Mouse (Mus musculus) gastrocnemius, adult 18-20 months (tissue): ENCODE measurements at regions not wholly inside any gene's neighbourhood (a gene's known extent, or its start where the extent isn't known, plus 50 kb on each side); places are given as distances from the start of the nearest gene placed in this dataset. TPM values are rescaled to one million over a fixed set of nuclear protein-coding genes. Genes with fewer than 3 reads are reported as not detected.

Experiments used
- DNase-seq: peaks from one replicate; pipeline ENCODE4 v3.0.0; 2021; ENCODE audit warnings: low spot score
- microRNA-seq: library from miRNA; unstranded; fragments of <30 nt; microRNA quantifications from one replicate; pipeline ENCODE4 v1.2.0, GENCODE M21; 2021

DNA sequence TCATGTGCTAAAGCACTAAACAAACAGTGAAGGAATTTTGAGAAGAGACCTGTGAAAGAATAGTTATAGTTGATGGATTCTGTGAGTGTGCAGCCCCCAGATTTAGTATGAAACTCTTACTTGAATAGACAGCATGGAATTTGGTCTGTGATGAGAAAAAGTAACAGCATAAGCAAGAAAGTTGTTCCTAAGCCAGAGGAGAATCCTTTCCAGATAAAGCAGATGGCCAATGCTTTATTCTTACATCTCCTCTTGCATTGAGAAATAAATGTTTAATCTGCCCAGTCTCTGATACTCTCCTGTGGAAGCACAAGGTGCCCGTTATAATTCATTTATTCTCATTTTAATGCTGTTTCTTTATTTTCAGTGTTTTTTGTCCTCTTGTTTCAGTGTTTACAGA, 263.5 kb downstream of the Tecrl start:
- DNase-seq = no peak

DNA sequence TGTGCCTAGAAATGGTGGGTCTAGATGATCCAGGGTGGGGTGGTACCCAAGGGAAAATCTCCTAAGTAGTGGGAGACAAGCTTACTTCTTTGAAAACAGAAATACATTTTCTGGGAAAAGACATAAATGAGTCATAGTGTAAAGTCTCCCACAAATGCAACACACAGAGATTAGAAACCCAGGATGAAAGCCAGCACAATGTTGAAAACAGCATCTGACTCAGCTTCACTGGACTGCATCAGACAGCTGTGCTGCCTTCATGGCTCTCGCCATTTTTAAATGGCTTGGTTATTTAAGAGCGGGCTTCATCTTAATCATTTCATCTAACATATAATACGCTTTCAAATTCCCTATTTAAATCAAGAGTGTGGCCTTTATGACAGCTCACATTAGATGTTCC, 300.2 kb downstream of the Tecrl start:
- no peak for DNase-seq

DNA sequence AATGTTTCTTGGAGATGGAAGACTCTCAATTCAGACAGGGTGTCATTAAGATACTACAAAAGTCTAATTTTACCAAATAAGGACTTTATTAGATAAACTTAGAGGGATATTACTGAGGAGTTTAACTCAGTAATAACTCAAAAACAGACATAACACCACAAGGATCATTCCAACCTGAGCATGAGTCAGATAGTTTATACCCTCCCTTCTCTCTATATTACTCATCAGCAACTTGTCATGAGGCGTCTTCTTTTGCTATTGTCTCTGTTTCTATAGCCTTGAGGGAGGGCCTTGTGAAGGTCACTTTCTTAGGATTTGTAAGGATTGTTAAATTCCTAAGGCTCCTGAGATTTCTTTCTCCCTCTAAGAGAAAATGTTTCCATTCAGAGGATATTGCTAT, 307.8 kb downstream of the Tecrl start:
- DNase-seq = no peak

DNA sequence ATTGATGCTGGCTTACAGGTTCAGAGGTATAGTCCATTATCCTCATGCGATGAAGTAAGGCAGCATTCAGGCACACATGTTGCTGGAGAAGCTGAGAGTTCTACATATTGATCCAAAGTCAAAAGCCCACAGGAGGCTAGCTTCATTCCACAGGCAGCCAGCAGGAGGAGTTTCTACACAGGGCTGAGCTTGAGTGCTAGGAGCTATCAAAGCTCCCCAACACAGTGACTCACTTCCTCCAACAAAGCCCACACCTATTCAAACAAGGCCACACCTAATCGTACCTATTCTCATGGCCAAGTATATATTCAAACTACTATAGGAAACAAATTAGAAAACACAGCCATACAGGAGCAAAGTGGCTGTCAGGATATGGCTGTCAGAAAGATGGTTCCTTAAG, 325.3 kb downstream of the Tecrl start:
- DNase-seq = no peak

DNA sequence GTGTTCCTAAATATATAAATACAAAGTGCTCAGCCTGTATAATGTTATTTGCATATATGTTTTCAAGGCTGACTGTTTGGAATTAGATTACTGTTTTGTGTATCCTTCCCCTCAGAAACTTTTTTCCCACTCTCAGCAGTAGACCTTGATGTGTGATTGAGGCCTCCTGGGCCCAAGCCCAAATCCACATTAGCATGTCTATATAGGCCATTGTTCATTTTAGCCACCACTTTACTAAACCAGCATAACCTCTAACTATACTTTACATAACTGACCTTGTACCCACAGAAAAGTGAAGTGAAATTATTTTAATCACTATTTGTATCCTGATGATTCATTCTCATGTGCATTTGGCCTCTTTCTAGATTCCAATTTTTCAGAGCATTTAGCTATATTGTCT, 349.0 kb downstream of the Tecrl start:
- DNase-seq = no peak

DNA sequence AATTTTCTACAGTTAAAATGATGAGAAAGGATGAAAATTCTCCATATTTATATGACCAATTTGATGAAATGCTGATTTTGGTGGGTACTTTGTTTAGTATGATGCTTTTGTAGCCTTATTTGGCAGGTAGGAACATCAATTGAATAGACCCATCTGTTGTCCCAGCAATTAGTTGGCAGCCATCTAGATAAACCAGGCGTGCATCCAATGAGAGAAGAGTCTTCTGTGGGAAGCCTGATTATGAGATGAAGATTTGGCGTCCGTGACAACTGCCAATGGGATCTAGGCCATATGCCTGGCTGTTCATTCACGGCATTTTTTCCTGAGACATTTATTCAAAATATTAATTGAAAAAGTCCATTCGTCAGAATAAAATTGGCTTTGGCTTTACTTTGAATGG, 365.9 kb downstream of the Tecrl start:
- DNase-seq = no peak

DNA sequence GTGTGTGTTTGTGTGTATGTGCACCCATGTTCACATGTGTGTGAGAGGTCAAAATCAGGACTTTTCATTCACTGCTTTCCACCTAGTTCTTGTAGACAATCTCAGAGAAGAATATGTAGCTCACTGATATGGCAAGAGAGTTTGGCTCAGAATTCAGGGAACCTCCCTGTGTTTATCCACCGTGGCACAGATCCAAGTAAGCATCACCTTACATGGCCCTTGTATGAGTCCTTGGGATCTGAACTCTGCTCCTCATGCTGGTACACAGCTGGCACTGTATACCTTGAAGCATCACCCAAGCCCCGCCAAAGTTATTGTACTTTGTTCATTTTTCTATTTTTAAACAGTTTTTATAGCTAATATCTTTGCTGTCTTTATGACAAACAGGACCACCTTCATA, 385.7 kb downstream of the Tecrl start:
- no peak for DNase-seq

DNA sequence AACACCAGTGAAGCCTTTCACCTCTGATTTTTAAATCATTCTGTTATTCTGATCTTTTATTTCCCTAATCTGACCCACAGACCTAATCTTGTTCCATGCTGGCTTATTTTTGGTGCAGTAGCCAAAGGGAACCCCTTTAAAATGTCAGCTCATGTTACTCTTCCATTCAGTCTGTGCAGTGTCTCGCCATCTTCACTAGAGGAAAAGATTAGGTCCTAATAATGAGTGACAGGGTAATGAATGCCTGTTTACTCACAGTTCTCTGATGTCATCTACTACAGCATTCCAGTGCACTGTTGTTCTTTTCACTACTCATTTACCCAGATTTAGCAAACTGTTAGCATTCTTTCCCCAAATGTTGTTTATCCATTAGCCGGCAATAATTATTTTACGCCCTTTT, 388.2 kb downstream of the Tecrl start:
- DNase-seq = no peak

DNA sequence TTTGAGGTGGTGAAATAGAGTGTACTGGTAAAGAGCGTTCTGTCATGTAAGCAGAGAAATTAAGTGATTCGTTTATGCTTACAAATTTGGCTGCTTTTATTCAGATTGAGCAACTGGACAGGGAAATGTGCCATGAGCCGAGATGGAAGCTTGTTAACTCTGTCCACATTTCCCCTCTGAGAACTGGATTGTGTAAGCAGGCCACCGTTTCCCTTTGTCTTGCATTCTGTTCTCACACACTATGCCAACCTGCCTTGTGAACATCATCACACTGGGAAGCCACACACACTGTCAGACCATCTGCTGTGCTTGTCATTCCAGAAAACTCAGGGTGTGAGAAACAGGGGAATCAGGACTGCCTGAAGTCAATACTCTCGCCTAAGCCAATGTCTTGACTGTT, 388.8 kb downstream of the Tecrl start:
- peak; percentile 53 for DNase-seq

DNA sequence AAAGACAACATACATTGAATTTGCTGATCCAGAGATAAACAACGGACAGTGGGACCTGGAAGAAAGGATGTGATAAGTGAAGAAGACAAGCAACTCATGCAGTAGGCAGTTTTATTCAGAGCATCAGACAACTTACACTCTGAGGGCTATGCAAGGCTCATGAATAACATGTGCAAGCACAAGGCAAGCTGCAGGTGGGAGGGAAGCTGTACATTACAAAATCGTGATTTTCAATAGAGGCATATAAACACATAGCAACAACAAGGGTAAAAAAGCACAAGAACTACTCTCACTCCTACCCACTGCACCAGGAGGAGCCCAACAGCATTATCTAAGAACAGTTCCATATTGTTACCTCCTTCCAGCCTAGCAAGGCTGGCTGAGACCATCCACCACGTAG, 390.5 kb downstream of the Tecrl start:
- no peak for DNase-seq

DNA sequence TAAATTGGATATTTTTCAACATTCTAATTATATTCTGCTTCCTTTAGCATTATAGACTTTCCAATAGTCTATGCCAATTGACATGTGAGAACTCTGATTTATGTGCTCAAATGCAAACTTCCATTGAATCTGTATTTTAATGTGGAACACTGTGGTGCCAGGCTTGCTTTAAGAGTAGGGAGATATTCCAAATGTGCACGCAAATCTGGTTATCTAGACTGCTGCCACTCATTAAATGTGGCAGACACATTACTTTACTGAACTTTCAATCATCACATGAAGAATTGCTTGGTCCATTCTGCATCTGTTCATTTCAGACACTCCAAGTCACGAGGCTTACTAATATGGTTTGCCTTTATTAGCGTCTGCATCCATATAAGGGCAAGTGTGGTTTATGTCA, 399.0 kb downstream of the Tecrl start:
- DNase-seq = no peak

DNA sequence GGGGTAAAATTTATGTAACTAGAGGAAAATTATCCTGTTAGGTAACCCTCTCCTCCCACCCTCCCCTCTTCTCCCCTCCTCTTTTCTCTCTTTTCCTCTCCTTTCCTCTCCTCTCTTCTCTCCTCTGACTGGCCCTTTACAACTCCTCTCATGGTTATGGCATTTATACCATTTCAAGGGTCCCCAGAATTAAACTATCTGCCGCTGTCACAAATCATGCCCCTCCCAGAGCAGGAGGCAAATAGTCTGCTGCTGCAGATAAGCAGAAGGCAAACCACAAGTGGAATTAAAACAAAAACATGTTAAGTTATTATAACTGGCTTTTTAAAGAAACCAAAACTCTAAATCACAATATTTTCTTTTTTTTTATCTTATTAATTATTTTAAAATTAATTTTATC, 407.9 kb downstream of the Tecrl start:
- no peak for DNase-seq

DNA sequence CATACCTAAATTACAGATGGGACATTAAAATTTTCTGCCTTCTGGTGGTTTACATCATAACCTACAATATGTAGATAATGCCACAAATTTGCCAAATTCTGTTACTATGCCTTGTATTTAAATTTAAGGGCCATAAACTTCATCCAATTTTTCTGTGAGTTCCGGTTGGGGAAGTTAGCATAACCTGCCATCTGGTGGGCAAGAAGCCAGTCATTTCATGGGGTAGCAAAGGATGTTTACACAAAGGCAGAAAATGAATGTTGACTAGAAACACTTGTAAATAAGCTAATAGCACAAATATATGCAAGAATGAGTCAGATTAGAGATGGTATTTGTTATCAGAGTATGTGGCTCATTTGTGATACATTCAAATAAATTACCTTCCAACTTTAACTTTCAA, 415.2 kb downstream of the Tecrl start:
- DNase-seq = no peak

DNA sequence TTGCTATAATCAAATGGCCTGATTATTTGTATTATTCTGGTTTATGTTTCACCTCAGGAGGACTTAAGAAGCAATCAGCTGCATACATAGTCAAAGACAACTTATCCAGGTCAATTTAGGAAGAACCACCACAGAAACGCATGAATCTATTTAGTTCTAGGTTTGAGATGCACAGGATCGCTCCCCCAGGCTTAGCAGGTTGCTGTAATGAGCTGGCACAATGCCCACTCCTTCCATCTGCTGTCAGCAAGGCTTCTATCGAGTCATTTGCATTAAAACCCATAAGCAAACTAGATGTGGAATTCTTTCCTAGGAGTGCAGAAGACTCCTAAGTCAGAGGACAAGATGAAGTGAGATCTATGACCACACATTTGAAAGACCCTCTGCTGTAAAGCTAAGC, 455.6 kb downstream of the Tecrl start:
- DNase-seq = no peak

DNA sequence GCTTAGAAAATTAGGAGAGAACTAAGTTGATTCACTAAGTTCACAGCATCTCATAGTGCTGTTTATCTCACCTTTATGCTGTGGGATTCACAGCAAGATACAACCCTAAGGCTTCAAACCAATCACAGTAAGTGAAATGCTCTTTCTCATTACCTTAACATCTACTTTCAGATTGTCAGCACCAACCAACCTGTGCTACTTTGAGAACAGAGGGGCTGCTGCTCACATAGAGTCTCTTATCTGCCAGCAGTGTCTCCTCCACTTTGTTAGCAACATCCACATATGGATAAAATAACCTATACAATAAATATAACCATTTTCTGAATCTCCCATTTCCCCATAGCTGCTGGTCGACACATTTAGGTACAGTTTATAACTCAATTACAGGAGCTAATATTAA, 456.1 kb downstream of the Tecrl start:
- no peak for DNase-seq

DNA sequence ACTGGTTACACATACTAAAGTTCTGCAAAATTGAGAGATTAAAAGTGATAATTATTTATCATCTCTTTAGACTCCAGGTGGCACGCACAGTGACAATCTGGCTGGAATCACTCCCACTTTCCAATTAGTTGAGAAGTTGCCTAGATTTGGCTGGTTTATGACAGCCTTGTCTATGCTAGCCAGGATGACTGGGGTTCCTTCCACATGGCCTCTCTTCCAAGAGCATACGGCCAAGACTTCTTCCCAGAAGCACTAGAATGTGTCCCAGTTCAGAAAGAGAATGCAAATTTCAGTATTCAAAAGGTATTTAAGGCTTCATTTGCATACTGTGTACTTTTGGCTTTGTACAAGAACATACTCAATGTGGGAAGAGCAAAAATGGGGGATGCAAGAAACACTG, 456.6 kb downstream of the Tecrl start:
- no peak for DNase-seq

DNA sequence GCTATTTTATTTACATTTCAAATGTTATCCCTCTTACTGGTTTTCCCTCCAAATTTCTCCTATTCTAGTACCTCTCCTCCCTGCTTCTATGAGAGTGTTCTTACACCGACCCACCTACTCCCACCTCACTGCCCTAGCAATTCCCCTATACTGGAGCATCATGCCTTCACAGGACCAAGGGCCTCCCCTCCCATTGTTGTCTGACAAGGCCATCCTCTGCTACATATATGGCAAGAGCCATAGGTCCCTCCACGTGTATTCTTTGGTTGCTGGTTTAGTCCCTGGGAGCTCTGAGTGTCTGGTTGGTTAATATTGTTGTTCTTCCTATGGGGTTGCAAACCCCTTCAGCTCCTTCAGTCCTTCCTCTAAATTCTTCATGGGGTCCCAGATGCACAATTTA, 485.7 kb downstream of the Tecrl start:
- DNase-seq = no peak

DNA sequence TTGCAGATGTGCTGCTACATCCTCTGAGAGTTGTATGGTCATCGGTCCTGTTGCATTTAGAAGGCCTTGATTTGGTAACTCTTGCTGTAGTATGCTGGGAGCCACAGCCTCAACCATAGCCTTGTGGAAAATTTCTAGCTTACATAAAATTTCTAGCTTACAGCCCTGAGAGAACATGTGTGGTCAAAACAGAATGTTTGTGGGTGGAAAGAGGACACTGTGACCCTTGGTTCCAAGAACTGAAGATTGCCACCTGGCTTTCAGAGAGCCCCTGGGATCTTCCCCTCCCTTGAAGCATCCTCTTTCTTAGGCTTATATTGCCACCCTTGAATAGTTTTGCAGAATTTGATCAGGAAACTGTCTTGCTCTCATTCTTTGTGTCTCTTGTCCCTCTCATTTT, 490.6 kb downstream of the Tecrl start:
- DNase-seq = no peak

DNA sequence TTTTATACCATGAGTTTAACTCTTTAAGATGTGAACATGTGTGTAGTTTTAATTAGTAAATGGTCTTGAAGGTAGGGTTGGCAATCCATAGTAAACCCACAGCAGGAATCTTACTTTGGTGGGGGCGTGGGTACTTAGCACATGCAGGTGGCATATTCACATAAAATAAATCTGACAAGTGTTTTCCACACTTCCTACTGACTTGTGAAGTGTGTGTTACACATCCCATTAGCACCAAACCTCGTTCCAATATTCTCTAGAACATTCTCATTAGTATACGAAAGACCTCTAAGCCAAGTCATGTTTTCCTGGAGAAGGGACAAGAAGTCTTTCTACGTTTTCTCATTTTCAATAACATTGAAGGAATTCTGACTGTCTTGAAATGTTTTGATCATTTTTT, 529.7 kb downstream of the Tecrl start:
- DNase-seq = no peak

DNA sequence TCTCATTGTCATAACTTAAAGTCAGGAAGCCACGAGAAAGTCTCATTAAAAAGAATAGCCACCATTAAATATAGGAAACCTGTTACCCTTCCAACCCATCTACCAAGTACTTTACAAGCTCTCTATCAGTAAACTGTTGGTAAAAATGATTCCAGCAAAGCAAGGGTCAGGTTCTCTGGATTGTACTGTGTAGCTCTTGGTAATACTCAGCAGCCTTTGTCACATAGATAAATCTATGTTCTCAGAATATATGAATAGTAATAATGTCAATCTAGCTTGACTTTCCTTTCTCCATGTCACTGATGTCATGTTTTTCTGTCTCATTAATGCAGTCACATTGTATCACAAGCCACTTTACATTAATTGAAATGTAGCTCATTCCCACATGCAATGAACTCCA, 561.8 kb downstream of the Tecrl start:
- no peak for DNase-seq

Small RNA genes in the stretch of these regions (microRNA-seq; reads per million reads assigned to microRNA genes)
- gene Mir1187 = not detected
